22 mouse cellular contexts compared by ENCODE assay signal in genomic region chr13:79057424-79057823, GRCm38 (mm10).
"Had no signal": no experiment of that assay in that cellular context is flagged by ENCODE, and none has a peak within 500 bp of the region (broad histone marks: within the 10 kb centered on the region; RNA-seq: fewer than 3 reads in every experiment).

No protein-coding gene starts in this region.

- H3K27ac ChIP-seq: gastrocnemius, adult 2 months; heart, embryonic 10.5 days; hindbrain, embryonic 10.5 days; hindbrain, embryonic 12.5 days; hindbrain, embryonic 14.5 days; intestine, embryonic 15.5 days; layer of hippocampus, adult 2 months; limb, embryonic 10.5 days; limb, embryonic 12.5 days; liver, embryonic 13.5 days; liver, embryonic 15.5 days had no signal

- DNase-seq: gastrocnemius, adult 2 months; gastrocnemius, postnatal 14 days; heart, adult 18-20 months; heart, postnatal 10 days; heart, postnatal 4 days; kidney, adult 18-20 months; kidney, adult 8-10 months; kidney, postnatal 10 days; kidney, postnatal 25 days; kidney, postnatal 4 days; liver; liver, embryonic 13.5 days had no signal

- H3K4me3 ChIP-seq: gastrocnemius, adult 2 months; heart, embryonic 10.5 days; heart, embryonic 12.5 days; hindbrain, embryonic 10.5 days; hindbrain, embryonic 12.5 days; intestine, embryonic 15.5 days; layer of hippocampus, adult 2 months; limb, embryonic 10.5 days; limb, embryonic 12.5 days; liver, embryonic 13.5 days; liver, embryonic 15.5 days had no signal

- H3K4me1 ChIP-seq: heart, embryonic 10.5 days; heart, embryonic 12.5 days; hindbrain, embryonic 10.5 days; hindbrain, embryonic 12.5 days; intestine, embryonic 15.5 days; limb, embryonic 10.5 days; limb, embryonic 12.5 days; liver, embryonic 13.5 days; liver, embryonic 15.5 days had no signal
